Mouse (Mus musculus) cerebellum, adult 11-12 months (tissue): ENCODE measurements around the gene Wipf1.
A peak's percentile ranks its signal among the peaks of the same experiment; 100 is the strongest.
"Not testable (repeated sequence)": the region's sequence is repeated elsewhere in the genome, so short reads cannot be mapped to it uniquely, and the experiment has no call there.

Experiments
- DNase-seq: peaks from one replicate; pipeline ENCODE4 v3.0.0; 2022

Gene Wipf1

GRCm38 (mm10) chr2:73529356-73530330, at the start of gene Wipf1:
Gene Wipf1 (minus strand): TSS chr2:73529734.
- peak; percentile 18 for DNase-seq

- DNase-seq = no peak
These were observed 49.6 kb upstream of the Wipf1 start for GRCm38 (mm10) chr2:73579168-73579567.

- no peak for DNase-seq
These were observed 44.9 kb upstream of the Wipf1 start for GRCm38 (mm10) chr2:73574418-73574817.

GRCm38 (mm10) chr2:73573556-73573955, 44.0 kb upstream of the Wipf1 start:
- DNase-seq = no peak

- DNase-seq = peak; percentile 71
These were observed 43.2 kb upstream of the Wipf1 start for GRCm38 (mm10) chr2:73572539-73573372.

GRCm38 (mm10) chr2:73571901-73572300, 42.4 kb upstream of the Wipf1 start:
- no peak for DNase-seq

GRCm38 (mm10) chr2:73571304-73571703, 41.8 kb upstream of the Wipf1 start:
- no peak for DNase-seq

- DNase-seq = no peak
These were observed 37.6 kb upstream of the Wipf1 start for GRCm38 (mm10) chr2:73566989-73567605.

- no peak for DNase-seq
These were observed 36.6 kb upstream of the Wipf1 start for GRCm38 (mm10) chr2:73566162-73566561.

GRCm38 (mm10) chr2:73563690-73564089, 34.2 kb upstream of the Wipf1 start:
- DNase-seq = no peak

GRCm38 (mm10) chr2:73562656-73563055, 33.1 kb upstream of the Wipf1 start:
- DNase-seq = no peak

GRCm38 (mm10) chr2:73561665-73562063, 32.1 kb upstream of the Wipf1 start:
- no peak for DNase-seq

GRCm38 (mm10) chr2:73560899-73561664, 31.5 kb upstream of the Wipf1 start:
- no peak for DNase-seq

GRCm38 (mm10) chr2:73560445-73560844, 30.9 kb upstream of the Wipf1 start:
- DNase-seq = no peak

GRCm38 (mm10) chr2:73557956-73558355, 28.4 kb upstream of the Wipf1 start:
- DNase-seq = no peak

GRCm38 (mm10) chr2:73557061-73557460, 27.5 kb upstream of the Wipf1 start:
- not testable (repeated sequence) for DNase-seq

- DNase-seq = no peak
These were observed 24.9 kb upstream of the Wipf1 start for GRCm38 (mm10) chr2:73554389-73554788.

- DNase-seq = no peak
These were observed 23.4 kb upstream of the Wipf1 start for GRCm38 (mm10) chr2:73552926-73553325.

GRCm38 (mm10) chr2:73550725-73551124, 21.2 kb upstream of the Wipf1 start:
- DNase-seq = no peak

- no peak for DNase-seq
These were observed 19.0 kb upstream of the Wipf1 start for GRCm38 (mm10) chr2:73548542-73548941.

GRCm38 (mm10) chr2:73547256-73547655, 17.7 kb upstream of the Wipf1 start:
- no peak for DNase-seq

- no peak for DNase-seq
These were observed 16.0 kb upstream of the Wipf1 start for GRCm38 (mm10) chr2:73545556-73545955.
